Mouse (Mus musculus) intestine, embryonic 16.5 days (tissue): Measurements from ENCODE around the gene Ssr1. TPM values are rescaled to one million over a fixed set of nuclear protein-coding genes. Genes with fewer than 3 reads are reported as not detected.

Experiments
- ATAC-seq: fragments of 200-750 bp; cut with Nextera tagmentation; 2 replicates; pipeline ENCODE4 v1.8.0; 2017; ENCODE audit warnings: moderate TSS enrichment, moderate library complexity
- H3K27ac ChIP-seq: fragments of 300-500 bp; sonication (generic); 2 replicates; pipeline ENCODE4 v1.5.1; 2014; ENCODE audit warnings: mild to moderate bottlenecking, low read length
- H3K27me3 ChIP-seq: fragments of 300-500 bp; sonication (generic); replicated peaks from 2 replicates; pipeline ENCODE4 v1.6.1; 2014; ENCODE audit warnings: low read length, control low read depth, mixed read lengths; ENCODE audit not compliant: control insufficient read depth, insufficient read depth
- H3K36me3 ChIP-seq: fragments of 300-500 bp; sonication (generic); 2 replicates; pipeline ENCODE4 v1.6.1; 2014; ENCODE audit warnings: low read length, control low read depth; ENCODE audit not compliant: control insufficient read depth, insufficient read depth
- H3K4me1 ChIP-seq: fragments of 300-500 bp; sonication (generic); 2 replicates; pipeline ENCODE4 v1.6.1; 2014; ENCODE audit warnings: low read length, control low read depth, mixed read lengths; ENCODE audit not compliant: control insufficient read depth, insufficient read depth
- H3K4me2 ChIP-seq: fragments of 300-500 bp; sonication (generic); 2 replicates; pipeline ENCODE4 v1.6.1; 2014; ENCODE audit warnings: low read depth, low read length, control low read depth
- H3K4me3 ChIP-seq: fragments of 300-500 bp; sonication (generic); 2 replicates; pipeline ENCODE4 v1.5.1; 2014; ENCODE audit warnings: mild to moderate bottlenecking, low read length
- H3K9ac ChIP-seq: fragments of 300-500 bp; sonication (generic); 2 replicates; pipeline ENCODE4 v1.6.1; 2014; ENCODE audit warnings: low read depth, low read length
- H3K9me3 ChIP-seq: fragments of 300-500 bp; sonication (generic); 2 replicates; pipeline ENCODE4 v1.6.1; 2016; ENCODE audit warnings: low read length, control low read depth; ENCODE audit not compliant: control insufficient read depth
- WGBS: fragments of 180-500 bp; shearing (Covaris S2); extraction: QIAGEN DNeasy Blood & Tissue Kit; methylation state at CpG from one replicate; pipeline ENCODE4 v1.1.7; 2014; 5-methylcytosine and 5-hydroxymethylcytosine counted together
- polyA plus RNA-seq: library from polyadenylated mRNA; unstranded; fragments of >200 nt; fragmentation: Nextera tagmentation; extraction: Ambion mirVana; gene quantifications from 2 replicates; pipeline ENCODE4 v1.2.1, GENCODE M21; 2015

The Ssr1 gene
- polyA plus RNA-seq, 1 experiment from 2014 or later, result 129 TPM

GRCm38 (mm10) chr13:38012436-38012835 lies 18.4 kb upstream of the Ssr1 start:
- H3K36me3 ChIP-seq, result no peaks in the 10 kb centered on the region
- no peaks in the 10 kb centered on the region for H3K9me3 ChIP-seq
- no peaks in the 10 kb centered on the region for H3K4me1 ChIP-seq
- WGBS, result 82% methylated on average over 5 of the region's 5 CpGs
- H3K27ac ChIP-seq, result no peak overlapping the region
- no peak for ATAC-seq
- no peak overlapping the region for H3K9ac ChIP-seq
- no peak overlapping the region for H3K4me3 ChIP-seq
- H3K27me3 ChIP-seq, result no peaks in the 10 kb centered on the region
- H3K4me2 ChIP-seq, result no peak overlapping the region

DNA sequence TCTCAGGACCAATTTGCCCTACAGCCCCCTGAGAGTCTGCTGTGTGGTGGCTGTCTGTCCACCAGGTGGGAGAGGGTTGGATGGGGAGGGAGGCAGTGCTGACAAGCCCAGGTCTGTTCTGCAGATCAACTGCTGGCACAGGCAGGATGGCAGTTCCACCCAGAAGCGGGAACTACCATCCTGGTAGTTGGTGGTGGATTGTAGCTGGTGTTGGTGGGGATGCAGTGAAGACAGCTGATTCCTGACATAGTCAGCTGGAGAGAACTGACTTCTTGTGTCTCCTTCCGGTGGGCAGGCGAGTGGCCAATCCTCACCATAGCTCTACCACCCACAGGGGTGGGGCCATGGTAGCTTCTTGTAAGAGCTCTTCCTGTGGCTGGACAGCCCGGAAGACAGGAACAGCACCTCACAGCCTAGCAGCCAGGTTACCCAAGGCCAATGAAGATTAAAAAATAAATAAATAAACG lies 16.5 kb upstream of the Ssr1 start:
- Histone ChIP-seq H3K4me3 (no peak overlapping the region), H3K27ac (no peak overlapping the region), H3K9me3 (no peaks in the 10 kb centered on the region), H3K36me3 (no peaks in the 10 kb centered on the region), H3K9ac (no peak overlapping the region), H3K4me1 (no peaks in the 10 kb centered on the region), H3K4me2 (no peak overlapping the region), H3K27me3 (no peaks in the 10 kb centered on the region)
- no peak for ATAC-seq
- 78% methylated on average over 5 of the region's 5 CpGs for WGBS

GRCm38 (mm10) chr13:38009721-38010408 lies 15.8 kb upstream of the Ssr1 start:
- ATAC-seq, result no peak
- Histone ChIP-seq H3K4me3 (no peak overlapping the region), H3K4me1 (no peaks in the 10 kb centered on the region), H3K4me2 (no peak overlapping the region), H3K9me3 (no peaks in the 10 kb centered on the region), H3K27me3 (no peaks in the 10 kb centered on the region), H3K27ac (no peak overlapping the region), H3K9ac (no peak overlapping the region), H3K36me3 (no peaks in the 10 kb centered on the region)
- WGBS, result 85% methylated on average over 5 of the region's 5 CpGs

GRCm38 (mm10) chr13:38007972-38008371 lies 14.0 kb upstream of the Ssr1 start:
- ATAC-seq, result no peak
- H3K4me1 ChIP-seq, result no peaks in the 10 kb centered on the region
- H3K9ac ChIP-seq, result no peak overlapping the region
- H3K4me3 ChIP-seq, result no peak overlapping the region
- no peaks in the 10 kb centered on the region for H3K36me3 ChIP-seq
- no peak overlapping the region for H3K27ac ChIP-seq
- H3K27me3 ChIP-seq, result no peaks in the 10 kb centered on the region
- no peak overlapping the region for H3K4me2 ChIP-seq
- 92% methylated on average over 2 of the region's 2 CpGs for WGBS
- no peaks in the 10 kb centered on the region for H3K9me3 ChIP-seq

GRCm38 (mm10) chr13:38002461-38002860 lies 8.4 kb upstream of the Ssr1 start:
- no peaks in the 10 kb centered on the region for H3K4me1 ChIP-seq
- no peak overlapping the region for H3K27ac ChIP-seq
- ATAC-seq, result no peak
- no peaks in the 10 kb centered on the region for H3K9me3 ChIP-seq
- 49% methylated on average over 1 of the region's 1 CpGs for WGBS
- H3K36me3 ChIP-seq, result no peaks in the 10 kb centered on the region
- no peak overlapping the region for H3K9ac ChIP-seq
- no peaks in the 10 kb centered on the region for H3K27me3 ChIP-seq
- H3K4me2 ChIP-seq, result no peak overlapping the region
- no peak overlapping the region for H3K4me3 ChIP-seq

DNA sequence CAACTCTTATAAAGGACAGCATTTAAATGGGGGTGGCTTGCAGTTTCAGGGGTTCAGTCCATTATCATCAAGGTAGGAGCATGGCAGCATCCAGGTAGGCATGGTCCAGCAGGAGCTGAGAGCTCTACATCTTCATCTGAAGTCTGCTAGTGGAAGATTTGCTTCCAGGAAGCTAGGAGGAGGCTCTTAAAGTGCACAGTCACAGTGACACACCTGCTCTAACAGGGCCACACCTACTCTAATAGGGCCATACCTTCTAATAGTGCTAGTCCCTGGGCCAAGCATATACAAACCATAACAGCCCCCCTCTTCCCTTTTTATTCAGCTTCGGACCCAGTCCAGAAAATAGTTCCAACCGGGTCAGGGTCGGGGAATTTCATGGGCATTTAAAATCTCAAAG lies 5.7 kb upstream of the Ssr1 start:
- H3K9me3 ChIP-seq, result no peaks in the 10 kb centered on the region
- no peak overlapping the region for H3K27ac ChIP-seq
- WGBS, result 76% methylated on average over 3 of the region's 3 CpGs
- H3K4me1 ChIP-seq, result no peaks in the 10 kb centered on the region
- peak; percentile 44; the same call in 1 of the 2 replicates for ATAC-seq
- H3K27me3 ChIP-seq, result no peaks in the 10 kb centered on the region
- H3K4me2 ChIP-seq, result no peak overlapping the region
- H3K4me3 ChIP-seq, result no peak overlapping the region
- no peaks in the 10 kb centered on the region for H3K36me3 ChIP-seq
- no peak overlapping the region for H3K9ac ChIP-seq

DNA sequence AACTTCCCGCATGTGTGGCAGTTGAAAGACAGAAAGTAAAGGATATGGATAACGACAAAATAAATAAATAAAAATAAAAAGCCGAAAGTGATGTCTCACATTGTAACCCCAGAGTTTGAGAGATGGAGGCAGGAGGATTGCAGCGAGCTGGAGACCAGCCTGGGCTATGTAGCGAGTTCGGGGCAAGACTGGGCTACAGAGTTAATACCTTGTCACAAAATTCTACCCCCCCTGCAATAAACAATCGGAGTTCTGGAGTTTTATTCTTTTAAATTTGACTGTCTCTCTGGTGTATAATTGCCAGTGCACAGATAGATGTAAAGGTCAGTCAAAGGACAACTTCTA lies 360 bp upstream of the Ssr1 start:
- Histone ChIP-seq H3K4me3 (peak overlapping the region; percentile 99), H3K4me1 (peaks cover 5% of the 10 kb centered on the region; the same call in 1 of the 2 replicates), H3K9me3 (no peaks in the 10 kb centered on the region), H3K27ac (no peak overlapping the region), H3K36me3 (peaks cover 9% of the 10 kb centered on the region), H3K27me3 (no peaks in the 10 kb centered on the region), H3K4me2 (peak overlapping the region; percentile 53), H3K9ac (peak overlapping the region; percentile 50)
- 13% methylated on average over 7 of the region's 7 CpGs for WGBS
- ATAC-seq, result peak; percentile 53

- peaks cover 9% of the 10 kb centered on the region for H3K36me3 ChIP-seq
- H3K27ac ChIP-seq, result peak overlapping the region; percentile 92
- peaks cover 5% of the 10 kb centered on the region; the same call in 1 of the 2 replicates for H3K4me1 ChIP-seq
- no peaks in the 10 kb centered on the region for H3K9me3 ChIP-seq
- H3K4me2 ChIP-seq, result peak overlapping the region; percentile 85
- H3K9ac ChIP-seq, result peak overlapping the region; percentile 99
- peak overlapping the region; percentile 99 for H3K4me3 ChIP-seq
- WGBS, result under 1% methylated on average over 17 of the region's 17 CpGs
- H3K27me3 ChIP-seq, result no peaks in the 10 kb centered on the region
- no peak for ATAC-seq
Observed at GRCm38 (mm10) chr13:37993376-37993703, 677 bp downstream of the Ssr1 start.

DNA sequence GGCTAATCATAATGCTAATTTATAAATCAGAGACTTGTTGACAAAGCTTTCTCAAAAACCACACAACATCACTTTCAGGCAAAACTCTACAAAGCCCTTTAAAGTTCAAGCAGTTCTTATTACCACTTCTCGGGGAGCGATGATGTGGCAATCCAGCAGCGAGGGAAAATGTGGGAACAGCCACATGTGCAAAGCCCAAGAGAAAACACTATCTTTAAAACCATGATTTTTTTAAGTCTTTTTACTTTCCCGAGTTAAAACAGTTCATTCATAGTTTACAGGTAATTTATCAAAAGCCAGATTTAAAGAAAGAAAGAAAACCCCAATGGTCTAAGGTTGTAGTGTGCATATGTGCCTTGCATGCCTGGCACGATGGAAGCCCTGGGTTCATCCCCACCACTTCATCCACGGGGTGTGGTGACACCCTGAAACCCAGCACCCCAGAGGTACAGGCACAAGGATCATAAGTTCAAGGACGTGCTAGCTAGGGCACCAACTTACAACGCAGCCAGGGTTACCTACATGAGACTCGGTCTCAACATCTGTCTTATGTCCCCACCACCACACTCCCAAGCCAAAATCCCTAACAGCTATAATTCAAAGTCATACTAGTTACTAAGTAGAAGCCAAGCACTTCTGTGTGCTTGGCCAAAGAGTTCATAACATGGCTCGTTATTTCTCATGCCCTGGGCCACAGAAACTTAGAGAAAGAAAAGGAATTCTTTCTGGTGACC lies 1.2 kb downstream of the Ssr1 start:
- Histone ChIP-seq H3K9me3 (no peaks in the 10 kb centered on the region), H3K4me2 (peak overlapping the region; percentile 85), H3K4me3 (peak overlapping the region; percentile 99), H3K36me3 (peaks cover 9% of the 10 kb centered on the region), H3K27me3 (no peaks in the 10 kb centered on the region), H3K27ac (peak overlapping the region; percentile 16; the same call in 1 of the 2 replicates), H3K9ac (peak overlapping the region; percentile 99), H3K4me1 (peaks cover 5% of the 10 kb centered on the region; the same call in 1 of the 2 replicates)
- 10% methylated on average over 10 of the region's 10 CpGs for WGBS
- no peak for ATAC-seq
